Mouse (Mus musculus): ENCODE results near the gene Ube2ql1.

DNA sequence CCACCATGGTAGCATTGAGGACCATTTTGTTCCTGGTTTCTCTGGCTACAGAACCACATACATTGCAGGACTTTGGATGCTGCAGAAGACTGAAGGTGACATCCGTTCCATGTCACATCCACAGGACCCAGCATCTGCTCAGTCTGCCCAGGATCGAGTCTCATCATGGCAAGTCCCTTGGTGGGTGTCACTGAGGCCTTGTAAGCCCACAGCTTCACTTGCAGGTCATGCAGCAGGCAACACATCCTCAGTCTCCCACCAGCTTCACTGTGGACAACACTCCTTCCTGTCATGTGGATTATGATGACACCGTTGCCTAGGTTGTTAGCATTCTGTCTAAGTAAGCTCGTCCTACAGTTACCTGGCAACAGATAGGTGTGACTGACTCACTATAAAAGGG, 32.7 kb upstream of the Ube2ql1 start:
- TF ChIP-seq CTCF (IDR thresholded peaks at IDR 0.05; ENCODE audit: extremely low read depth, insufficient read length, insufficient replicate concordance, low read depth, low read length) = no peak
- TF ChIP-seq POLR2A (IDR thresholded peaks at IDR 0.05; ENCODE audit: low read depth, low read length) = no peak
